Mouse (Mus musculus): ENCODE results near the gene Cox6b1. TPM values are rescaled to one million over a fixed set of nuclear protein-coding genes. Genes with fewer than 3 reads are reported as not detected.

The Cox6b1 gene
- polyA plus RNA-seq, 1 experiment from 2014 or later, result 761 TPM

DNA sequence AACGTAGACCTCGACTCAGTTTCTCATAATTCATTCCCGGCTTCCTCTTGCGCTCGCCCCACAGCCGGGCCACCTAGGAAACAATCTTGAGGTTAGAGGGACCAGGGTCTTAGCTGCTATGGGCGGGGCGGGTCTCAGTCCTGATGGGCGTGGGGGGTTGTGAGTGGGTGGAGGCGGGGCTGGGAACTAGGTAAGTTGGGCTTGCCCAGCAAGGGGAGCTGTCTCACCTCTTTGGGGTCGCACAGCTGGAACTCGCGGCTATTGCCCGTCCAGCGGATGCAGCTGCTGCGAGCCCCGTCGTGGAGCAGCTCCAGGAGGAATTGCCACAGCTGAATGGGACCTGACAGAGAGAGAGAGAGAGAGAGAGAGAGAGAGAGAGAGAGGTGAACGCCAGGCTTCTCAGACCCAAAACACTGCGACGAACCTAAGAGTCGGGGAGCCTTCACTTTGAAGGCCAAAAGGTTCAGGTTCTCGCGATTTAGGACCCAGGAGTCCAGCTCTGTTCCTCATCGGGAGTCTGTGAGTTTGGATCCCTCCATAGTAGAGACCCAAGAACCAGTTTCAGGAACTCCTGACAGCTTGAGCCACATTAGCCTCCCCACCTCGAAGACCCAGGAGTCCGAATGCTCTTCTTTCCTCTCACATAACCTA is 7.9 kb upstream of the Cox6b1 start:
- H3K36me3 ChIP-seq, result no peaks in the 10 kb centered on the region
- no peak overlapping the region for H3K4me2 ChIP-seq (replicated peaks)
- H3K4me1 ChIP-seq, result 0 out of 2 replicates have a peak, but pooled peaks cover 11% of the 10 kb centered on the region
- WGBS, result 6% methylated on average over 27 of the region's 27 CpGs
- no peak overlapping the region for H3K27ac ChIP-seq
- no peak overlapping the region for H3K9ac ChIP-seq
- no peak for ATAC-seq (ENCODE audit: insufficient number of reproducible peaks, insufficient read depth, low FRiP score, low TSS enrichment)
- H3K27me3 ChIP-seq, result peaks cover 59% of the 10 kb centered on the region
- 0 out of 2 replicates have a peak overlapping the region, but pooled peaks have one; percentile 0 for H3K4me3 ChIP-seq
- H3K9me3 ChIP-seq, result no peaks in the 10 kb centered on the region

DNA sequence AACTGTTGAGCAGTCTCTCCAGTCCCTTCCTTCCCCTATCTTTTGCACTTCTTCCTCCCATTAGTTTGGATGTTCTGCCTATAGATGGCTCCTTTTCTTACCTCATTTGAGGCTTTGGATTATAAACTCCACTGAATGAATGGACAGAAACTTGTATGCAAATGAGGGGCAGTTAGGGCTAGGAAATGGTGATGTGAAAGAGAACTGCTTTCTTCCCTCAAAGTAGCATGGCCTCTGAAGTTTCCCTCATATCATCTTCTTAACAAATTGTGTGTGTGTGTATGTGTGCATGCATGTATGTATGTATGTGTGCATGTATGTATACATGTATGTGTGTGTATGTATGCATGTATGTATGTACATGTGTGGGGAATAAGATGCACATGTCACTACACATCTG is 3.1 kb upstream of the Cox6b1 start:
- H3K9ac ChIP-seq, result no peak overlapping the region
- H3K27ac ChIP-seq, result no peak overlapping the region
- no peak overlapping the region for H3K4me2 ChIP-seq (replicated peaks)
- no peak for ATAC-seq (ENCODE audit: insufficient number of reproducible peaks, insufficient read depth, low FRiP score, low TSS enrichment)
- peaks cover 7% of the 10 kb centered on the region; the same call in 1 of the 2 replicates for H3K4me1 ChIP-seq
- H3K9me3 ChIP-seq, result no peaks in the 10 kb centered on the region
- peaks cover 33% of the 10 kb centered on the region for H3K27me3 ChIP-seq
- peaks cover 4% of the 10 kb centered on the region; the same call in 1 of the 2 replicates for H3K36me3 ChIP-seq
- H3K4me3 ChIP-seq, result no peak overlapping the region

DNA sequence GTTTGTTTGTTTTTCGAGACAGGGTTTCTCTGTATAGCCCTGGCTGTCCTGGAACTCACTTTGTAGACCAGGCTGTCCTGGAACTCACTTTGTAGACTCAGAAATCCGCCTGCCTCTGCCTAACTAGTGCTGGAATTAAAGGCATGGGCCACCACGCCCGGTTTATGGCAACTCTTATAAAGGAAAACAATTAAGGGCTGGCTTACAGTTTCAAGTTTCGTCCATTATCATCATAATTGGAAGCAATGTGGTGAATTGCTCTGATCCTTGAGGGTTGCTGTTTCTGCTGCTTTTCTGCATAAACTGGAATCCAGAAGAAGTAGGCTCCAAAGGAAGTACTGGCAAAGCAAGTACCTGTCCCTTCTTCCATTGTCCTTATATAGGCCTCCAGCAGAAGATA is 696 bp upstream of the Cox6b1 start:
- H3K9ac ChIP-seq, result no peak overlapping the region
- WGBS, result 77% methylated on average over 5 of the region's 5 CpGs
- peaks cover 9% of the 10 kb centered on the region for H3K27me3 ChIP-seq
- no peak overlapping the region for H3K4me3 ChIP-seq
- ATAC-seq (ENCODE audit: insufficient number of reproducible peaks, insufficient read depth, low FRiP score, low TSS enrichment), result no peak
- peak overlapping the region; percentile 86; the same call in 1 of the 2 replicates for H3K4me2 ChIP-seq (replicated peaks)
- H3K9me3 ChIP-seq, result no peaks in the 10 kb centered on the region
- peaks cover 27% of the 10 kb centered on the region for H3K36me3 ChIP-seq
- H3K27ac ChIP-seq, result no peak overlapping the region
- peaks cover 7% of the 10 kb centered on the region; the same call in 1 of the 2 replicates for H3K4me1 ChIP-seq

DNA sequence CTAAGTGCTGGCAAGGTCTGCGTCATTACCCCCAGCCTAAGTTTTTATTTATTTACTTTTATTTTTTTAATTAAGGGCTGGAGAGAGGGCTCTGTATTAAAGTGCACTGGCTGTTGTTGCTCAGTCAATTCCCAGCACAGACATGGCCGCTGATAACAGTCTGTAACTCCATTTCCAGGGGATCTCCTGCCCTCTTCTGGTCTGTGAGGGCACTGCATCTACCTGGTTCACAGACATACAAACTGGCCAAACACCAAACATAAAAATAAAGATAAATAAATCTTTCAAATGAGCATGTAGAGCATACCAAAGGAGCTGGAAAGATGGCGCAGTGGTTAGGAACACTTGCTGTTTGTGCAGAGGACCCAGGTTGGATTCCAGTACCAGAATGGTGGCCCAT is 6.7 kb downstream of the Cox6b1 start:
- H3K36me3 ChIP-seq, result peaks cover 79% of the 10 kb centered on the region
- H3K4me3 ChIP-seq, result no peak overlapping the region
- no peaks in the 10 kb centered on the region for H3K27me3 ChIP-seq
- H3K27ac ChIP-seq, result no peak overlapping the region
- no peak overlapping the region for H3K4me2 ChIP-seq (replicated peaks)
- H3K9ac ChIP-seq, result no peak overlapping the region
- WGBS, result 89% methylated on average over 3 of the region's 3 CpGs
- no peaks in the 10 kb centered on the region for H3K4me1 ChIP-seq
- ATAC-seq (ENCODE audit: insufficient number of reproducible peaks, insufficient read depth, low FRiP score, low TSS enrichment), result no peak
- 0 out of 2 replicates have a peak, but pooled peaks cover 2% of the 10 kb centered on the region for H3K9me3 ChIP-seq

DNA sequence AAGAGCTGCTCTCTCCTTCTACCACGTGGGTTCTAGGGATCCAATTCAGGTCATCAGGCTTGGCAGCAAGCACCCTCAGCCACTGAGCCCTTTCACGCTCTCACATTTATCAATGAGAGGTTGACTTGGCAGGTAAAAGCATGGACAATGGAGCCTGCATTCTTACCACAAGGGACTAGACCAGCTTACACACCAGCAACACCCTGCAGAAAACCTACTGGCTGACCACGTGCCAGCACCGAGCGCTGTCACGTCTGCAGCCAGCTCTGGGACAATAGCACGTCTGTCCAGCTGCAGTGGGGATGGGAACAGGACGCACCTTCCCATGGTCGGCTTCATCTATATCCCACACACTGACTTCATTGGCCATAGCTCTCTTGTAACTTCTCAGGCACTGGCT is 7.3 kb downstream of the Cox6b1 start:
- no peak overlapping the region for H3K4me3 ChIP-seq
- no peak overlapping the region for H3K27ac ChIP-seq
- H3K4me2 ChIP-seq (replicated peaks), result no peak overlapping the region
- H3K36me3 ChIP-seq, result peaks cover 73% of the 10 kb centered on the region
- H3K27me3 ChIP-seq, result no peaks in the 10 kb centered on the region
- H3K9ac ChIP-seq, result no peak overlapping the region
- WGBS, result 95% methylated on average over 9 of the region's 9 CpGs
- 0 out of 2 replicates have a peak, but pooled peaks cover 2% of the 10 kb centered on the region for H3K9me3 ChIP-seq
- H3K4me1 ChIP-seq, result no peaks in the 10 kb centered on the region
- ATAC-seq (ENCODE audit: insufficient number of reproducible peaks, insufficient read depth, low FRiP score, low TSS enrichment), result no peak

GRCm38 (mm10) chr7:30615049-30615760 is 10.7 kb downstream of the Cox6b1 start:
- Histone ChIP-seq H3K9me3 (0 out of 2 replicates have a peak, but pooled peaks cover 2% of the 10 kb centered on the region), H3K9ac (no peak overlapping the region), H3K4me1 (no peaks in the 10 kb centered on the region), H3K4me2 (replicated peaks) (no peak overlapping the region), H3K27me3 (no peaks in the 10 kb centered on the region), H3K36me3 (peaks cover 46% of the 10 kb centered on the region), H3K4me3 (no peak overlapping the region), H3K27ac (no peak overlapping the region)
- 56% methylated on average over 5 of the region's 5 CpGs for WGBS
- ATAC-seq (ENCODE audit: insufficient number of reproducible peaks, insufficient read depth, low FRiP score, low TSS enrichment), result no peak

- H3K27ac ChIP-seq, result no peak overlapping the region
- no peak overlapping the region for H3K4me2 ChIP-seq (replicated peaks)
- H3K4me3 ChIP-seq, result no peak overlapping the region
- H3K9ac ChIP-seq, result no peak overlapping the region
- no peak for ATAC-seq (ENCODE audit: insufficient number of reproducible peaks, insufficient read depth, low FRiP score, low TSS enrichment)
- 0 out of 2 replicates have a peak, but pooled peaks cover 2% of the 10 kb centered on the region for H3K9me3 ChIP-seq
- H3K36me3 ChIP-seq, result peaks cover 41% of the 10 kb centered on the region
- no peaks in the 10 kb centered on the region for H3K27me3 ChIP-seq
- WGBS, result 76% methylated on average over 2 of the region's 2 CpGs
- no peaks in the 10 kb centered on the region for H3K4me1 ChIP-seq
Observed at GRCm38 (mm10) chr7:30614454-30614853, 11.5 kb downstream of the Cox6b1 start.

- 24% methylated on average over 14 of the region's 14 CpGs for WGBS
Observed at GRCm38 (mm10) chr7:30613529-30614112, 12.3 kb downstream of the Cox6b1 start.

DNA sequence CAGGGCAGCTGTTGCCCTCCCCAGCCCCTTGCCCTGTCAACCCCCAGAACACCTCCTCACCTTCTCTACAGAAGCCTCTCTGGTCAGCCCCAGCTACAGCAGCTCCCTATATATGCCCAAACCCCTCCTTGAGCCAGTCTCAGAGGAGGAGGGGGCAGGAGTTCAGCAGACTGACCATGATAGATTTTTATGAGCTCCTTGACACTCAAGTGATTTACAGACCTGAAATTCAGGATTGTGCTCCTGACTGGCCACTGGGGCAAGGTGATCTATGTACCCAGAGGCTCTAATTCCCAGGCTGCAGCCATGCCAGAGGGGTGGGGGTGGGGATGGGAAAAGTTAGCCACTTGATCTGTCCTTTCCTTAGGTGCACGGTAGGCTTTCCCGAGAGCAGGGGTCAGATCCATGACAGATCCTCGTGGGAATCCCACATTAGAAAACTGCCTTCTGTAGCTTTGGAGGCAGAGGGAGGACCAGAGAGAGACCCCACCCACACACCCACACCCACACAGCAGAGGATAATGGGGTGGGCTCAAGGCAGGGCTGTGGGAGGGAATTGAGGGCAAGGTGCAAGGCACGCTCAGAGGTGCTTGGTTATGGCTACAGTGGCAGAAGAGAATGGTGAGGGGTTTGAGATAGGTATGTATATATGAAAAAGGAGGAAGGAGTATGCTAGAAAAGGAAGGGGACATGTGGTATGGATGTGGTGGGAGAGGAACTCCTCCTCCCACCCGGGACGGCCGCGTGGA is 13.1 kb downstream of the Cox6b1 start, which contains the start of gene Upk1a:
TSS of gene Upk1a (minus strand) at position 194 of the 749 bp plus-strand sequence.
- 70% methylated on average over 8 of the region's 8 CpGs for WGBS
- Histone ChIP-seq H3K27ac (no peak within 1 kb of the TSS), H3K9me3 (no peaks in the 10 kb centered on the region), H3K4me1 (no peaks in the 10 kb centered on the region), H3K27me3 (no peaks in the 10 kb centered on the region), H3K9ac (no peak within 1 kb of the TSS), H3K36me3 (peaks cover 25% of the 10 kb centered on the region), H3K4me2 (replicated peaks) (no peak within 1 kb of the TSS), H3K4me3 (no peak within 1 kb of the TSS)
- ATAC-seq (ENCODE audit: insufficient number of reproducible peaks, insufficient read depth, low FRiP score, low TSS enrichment), result 0 out of 2 replicates have a peak, but pooled peaks have one; percentile 17

More at GRCm38 (mm10) chr7:30613529-30614112, 12.3 kb downstream of the Cox6b1 start:
- ATAC-seq (ENCODE audit: insufficient number of reproducible peaks, insufficient read depth, low FRiP score, low TSS enrichment), result 0 out of 2 replicates have a peak, but pooled peaks have one; percentile 17
- Histone ChIP-seq H3K9ac (no peak overlapping the region), H3K4me1 (no peaks in the 10 kb centered on the region), H3K4me2 (replicated peaks) (no peak overlapping the region), H3K27ac (no peak overlapping the region), H3K9me3 (no peaks in the 10 kb centered on the region), H3K4me3 (no peak overlapping the region), H3K36me3 (peaks cover 33% of the 10 kb centered on the region), H3K27me3 (no peaks in the 10 kb centered on the region)

- WGBS, result 58% methylated on average over 7 of the region's 7 CpGs
- Histone ChIP-seq H3K4me2 (replicated peaks) (no peak overlapping the region), H3K4me1 (no peaks in the 10 kb centered on the region), H3K4me3 (no peak overlapping the region), H3K9me3 (no peaks in the 10 kb centered on the region), H3K36me3 (no peaks in the 10 kb centered on the region), H3K27me3 (no peaks in the 10 kb centered on the region), H3K27ac (no peak overlapping the region), H3K9ac (no peak overlapping the region)
- no peak for ATAC-seq (ENCODE audit: insufficient number of reproducible peaks, insufficient read depth, low FRiP score, low TSS enrichment)
Observed at GRCm38 (mm10) chr7:30610043-30610442, 15.9 kb downstream of the Cox6b1 start.

DNA sequence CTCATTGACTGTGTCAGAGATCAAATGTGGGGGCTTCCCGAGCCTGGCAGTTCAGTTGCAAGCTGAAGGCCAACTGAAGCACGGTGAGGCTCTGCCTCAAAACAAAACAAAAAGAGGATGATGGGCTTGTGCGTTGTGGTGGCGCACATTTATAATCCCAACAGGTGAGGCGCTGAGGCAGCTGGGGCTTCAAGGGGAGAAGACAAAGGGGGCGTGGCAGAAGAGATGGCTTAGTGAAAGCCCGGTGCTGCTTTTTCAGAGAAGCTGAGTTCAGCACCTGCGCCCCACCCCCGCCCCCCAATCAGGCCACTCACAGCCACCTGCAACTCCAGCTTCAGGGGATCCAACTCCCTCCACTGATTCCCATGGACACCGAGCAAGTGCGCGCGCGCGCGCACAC is 17.5 kb downstream of the Cox6b1 start:
- Histone ChIP-seq H3K9ac (no peak overlapping the region), H3K4me2 (replicated peaks) (no peak overlapping the region), H3K9me3 (no peaks in the 10 kb centered on the region), H3K36me3 (no peaks in the 10 kb centered on the region), H3K27ac (no peak overlapping the region), H3K4me3 (no peak overlapping the region), H3K27me3 (no peaks in the 10 kb centered on the region), H3K4me1 (no peaks in the 10 kb centered on the region)
- no peak for ATAC-seq (ENCODE audit: insufficient number of reproducible peaks, insufficient read depth, low FRiP score, low TSS enrichment)
- WGBS, result 50% methylated on average over 14 of the region's 16 CpGs
